Mouse (Mus musculus): ENCODE data around the gene Klk6.

The Klk6 gene

GRCm38 (mm10) chr7:43824199-43824598 is at the start of gene Klk6:
TSS of gene Klk6 (plus strand) at chr7:43824499.
- H3K9me3 ChIP-seq (ENCODE audit: low read length), result no peaks in the 10 kb centered on the region
- no peak within 1 kb of the TSS for H3K4me3 ChIP-seq (replicated peaks; ENCODE audit: low read length)
- H3K27me3 ChIP-seq (ENCODE audit: insufficient read depth, low read length), result peaks cover 32% of the 10 kb centered on the region
- peaks cover 4% of the 10 kb centered on the region for H3K4me1 ChIP-seq (replicated peaks; ENCODE audit: low read depth, low read length)
- no peak for TF ChIP-seq CTCF (conservative IDR thresholded peaks at IDR 0.05; ENCODE audit: low read length)
- H3K36me3 ChIP-seq (ENCODE audit: insufficient read depth, low read length), result no peaks in the 10 kb centered on the region

GRCm38 (mm10) chr7:43774802-43775201 is 49.5 kb upstream of the Klk6 start:
- Histone ChIP-seq H3K27me3 (ENCODE audit: insufficient read depth, low read length) (peaks cover 3% of the 10 kb centered on the region; the same call in 1 of the 2 replicates), H3K4me3 (replicated peaks; ENCODE audit: low read length) (peak overlapping the region; percentile 62)

GRCm38 (mm10) chr7:43775311-43776057 is 48.8 kb upstream of the Klk6 start:
- no peaks in the 10 kb centered on the region for H3K9me3 ChIP-seq (ENCODE audit: low read length)
- H3K36me3 ChIP-seq (ENCODE audit: insufficient read depth, low read length), result no peaks in the 10 kb centered on the region
- peaks cover 53% of the 10 kb centered on the region for H3K4me1 ChIP-seq (replicated peaks; ENCODE audit: low read depth, low read length)
- H3K4me3 ChIP-seq (replicated peaks; ENCODE audit: low read length), result peak overlapping the region; percentile 62
- no peak for TF ChIP-seq POU5F1 (IDR thresholded peaks at IDR 0.05; ENCODE audit: borderline replicate concordance, low read length)
- no peak for TF ChIP-seq NANOG (IDR thresholded peaks at IDR 0.05; ENCODE audit: borderline replicate concordance, low read length)
- TF ChIP-seq CTCF (conservative IDR thresholded peaks at IDR 0.05; ENCODE audit: low read length), result no peak
- H3K27me3 ChIP-seq (ENCODE audit: insufficient read depth, low read length), result peaks cover 3% of the 10 kb centered on the region; the same call in 1 of the 2 replicates

More at GRCm38 (mm10) chr7:43774802-43775201, 49.5 kb upstream of the Klk6 start:
- Histone ChIP-seq H3K4me1 (replicated peaks; ENCODE audit: low read depth, low read length) (peaks cover 46% of the 10 kb centered on the region), H3K9me3 (ENCODE audit: low read length) (no peaks in the 10 kb centered on the region), H3K36me3 (ENCODE audit: insufficient read depth, low read length) (no peaks in the 10 kb centered on the region)
- TF ChIP-seq POU5F1 (IDR thresholded peaks at IDR 0.05; ENCODE audit: borderline replicate concordance, low read length), result no peak
- no peak for TF ChIP-seq CTCF (conservative IDR thresholded peaks at IDR 0.05; ENCODE audit: low read length)
- no peak for TF ChIP-seq NANOG (IDR thresholded peaks at IDR 0.05; ENCODE audit: borderline replicate concordance, low read length)

- H3K9me3 ChIP-seq (ENCODE audit: low read length), result no peaks in the 10 kb centered on the region
- peak overlapping the region; percentile 51; the same call in 1 of the 2 replicates for H3K4me3 ChIP-seq (replicated peaks; ENCODE audit: low read length)
- H3K27me3 ChIP-seq (ENCODE audit: insufficient read depth, low read length), result peaks cover 9% of the 10 kb centered on the region
- peaks cover 63% of the 10 kb centered on the region for H3K4me1 ChIP-seq (replicated peaks; ENCODE audit: low read depth, low read length)
- TF ChIP-seq NANOG (IDR thresholded peaks at IDR 0.05; ENCODE audit: borderline replicate concordance, low read length) (no peak), CTCF (conservative IDR thresholded peaks at IDR 0.05; ENCODE audit: low read length) (no peak), POU5F1 (IDR thresholded peaks at IDR 0.05; ENCODE audit: borderline replicate concordance, low read length) (no peak)
- no peaks in the 10 kb centered on the region for H3K36me3 ChIP-seq (ENCODE audit: insufficient read depth, low read length)
Observed at GRCm38 (mm10) chr7:43776506-43776905, 47.8 kb upstream of the Klk6 start.

- TF ChIP-seq CTCF (conservative IDR thresholded peaks at IDR 0.05; ENCODE audit: low read length) (no peak), NANOG (IDR thresholded peaks at IDR 0.05; ENCODE audit: borderline replicate concordance, low read length) (no peak), POU5F1 (IDR thresholded peaks at IDR 0.05; ENCODE audit: borderline replicate concordance, low read length) (no peak)
- Histone ChIP-seq H3K27me3 (ENCODE audit: insufficient read depth, low read length) (peaks cover 11% of the 10 kb centered on the region), H3K4me1 (replicated peaks; ENCODE audit: low read depth, low read length) (peaks cover 72% of the 10 kb centered on the region), H3K4me3 (replicated peaks; ENCODE audit: low read length) (no peak overlapping the region), H3K36me3 (ENCODE audit: insufficient read depth, low read length) (no peaks in the 10 kb centered on the region), H3K9me3 (ENCODE audit: low read length) (no peaks in the 10 kb centered on the region)
Observed at GRCm38 (mm10) chr7:43777423-43777822, 46.9 kb upstream of the Klk6 start.

- Histone ChIP-seq H3K36me3 (ENCODE audit: insufficient read depth, low read length) (no peaks in the 10 kb centered on the region), H3K4me1 (replicated peaks; ENCODE audit: low read depth, low read length) (peaks cover 73% of the 10 kb centered on the region), H3K4me3 (replicated peaks; ENCODE audit: low read length) (no peak overlapping the region), H3K27me3 (ENCODE audit: insufficient read depth, low read length) (peaks cover 18% of the 10 kb centered on the region), H3K9me3 (ENCODE audit: low read length) (no peaks in the 10 kb centered on the region)
- TF ChIP-seq POU5F1 (IDR thresholded peaks at IDR 0.05; ENCODE audit: borderline replicate concordance, low read length) (no peak), NANOG (IDR thresholded peaks at IDR 0.05; ENCODE audit: borderline replicate concordance, low read length) (no peak), CTCF (conservative IDR thresholded peaks at IDR 0.05; ENCODE audit: low read length) (no peak)
Observed at GRCm38 (mm10) chr7:43778176-43778970, 45.9 kb upstream of the Klk6 start.

- no peak for TF ChIP-seq POU5F1 (IDR thresholded peaks at IDR 0.05; ENCODE audit: borderline replicate concordance, low read length)
- no peak for TF ChIP-seq NANOG (IDR thresholded peaks at IDR 0.05; ENCODE audit: borderline replicate concordance, low read length)
- TF ChIP-seq CTCF (conservative IDR thresholded peaks at IDR 0.05; ENCODE audit: low read length), result no peak
- Histone ChIP-seq H3K9me3 (ENCODE audit: low read length) (no peaks in the 10 kb centered on the region), H3K36me3 (ENCODE audit: insufficient read depth, low read length) (no peaks in the 10 kb centered on the region), H3K4me3 (replicated peaks; ENCODE audit: low read length) (peak overlapping the region; percentile 61), H3K27me3 (ENCODE audit: insufficient read depth, low read length) (peaks cover 33% of the 10 kb centered on the region), H3K4me1 (replicated peaks; ENCODE audit: low read depth, low read length) (peaks cover 61% of the 10 kb centered on the region)
Observed at GRCm38 (mm10) chr7:43780241-43780640, 44.1 kb upstream of the Klk6 start.

- peaks cover 57% of the 10 kb centered on the region for H3K4me1 ChIP-seq (replicated peaks; ENCODE audit: low read depth, low read length)
- peak within 1 kb of the TSS; percentile 61 for H3K4me3 ChIP-seq (replicated peaks; ENCODE audit: low read length)
- H3K27me3 ChIP-seq (ENCODE audit: insufficient read depth, low read length), result peaks cover 33% of the 10 kb centered on the region
- TF ChIP-seq CTCF (conservative IDR thresholded peaks at IDR 0.05; ENCODE audit: low read length) (no peak), NANOG (IDR thresholded peaks at IDR 0.05; ENCODE audit: borderline replicate concordance, low read length) (no peak), POU5F1 (IDR thresholded peaks at IDR 0.05; ENCODE audit: borderline replicate concordance, low read length) (no peak)
- no peaks in the 10 kb centered on the region for H3K9me3 ChIP-seq (ENCODE audit: low read length)
- H3K36me3 ChIP-seq (ENCODE audit: insufficient read depth, low read length), result no peaks in the 10 kb centered on the region
Observed at GRCm38 (mm10) chr7:43780746-43781145, 43.6 kb upstream of the Klk6 start, which contains the start of gene Klk10. TSS of gene Klk10 (plus strand) at chr7:43781035.
